Mouse (Mus musculus) C2C12 (cell line): Measurements from ENCODE around the gene Tkt.

Experiments used
- CTCF ChIP-seq: IDR thresholded peaks from one replicate; pipeline ENCODE4 v1.5.1; 2011; ENCODE audit not compliant: control insufficient read depth, insufficient read depth, insufficient read length
- MAX ChIP-seq: IDR thresholded peaks from one replicate; pipeline ENCODE4 v1.6.1; 2011; ENCODE audit warnings: mild to moderate bottlenecking, control low read depth
- MYOG ChIP-seq: IDR thresholded peaks from one replicate; pipeline ENCODE4 v1.6.1; 2011; ENCODE audit not compliant: control insufficient read depth, insufficient read length; ENCODE audit errors: extremely low read depth

DNA sequence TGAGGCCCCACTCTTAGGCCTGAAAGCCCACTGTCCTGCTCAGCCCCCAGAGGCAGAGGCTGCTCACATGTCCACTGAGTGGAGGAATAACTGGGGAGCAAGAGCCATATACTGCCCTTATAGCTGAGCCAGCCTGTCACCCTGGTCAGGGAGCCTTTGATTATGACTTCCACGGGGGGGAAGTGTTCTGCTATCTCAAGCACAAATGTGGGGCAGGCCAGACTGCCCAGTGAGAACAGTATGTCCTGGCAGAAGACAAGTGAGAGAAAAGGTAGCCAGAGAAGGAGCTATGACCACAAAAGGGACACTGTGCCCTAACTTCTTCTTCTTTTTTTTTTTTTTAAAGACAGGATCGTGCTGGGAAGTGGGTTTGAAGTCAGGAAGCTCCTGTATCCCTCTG lies 49.0 kb downstream of the Tkt start:
- TF ChIP-seq CTCF (no peak), MYOG (no peak), MAX (no peak)
